Mouse (Mus musculus) retina, adult 2 months (tissue): ENCODE measurements around the gene Foxa3.

Experiments
- DNase-seq: peaks from one replicate; pipeline ENCODE4 v3.0.0-alpha.2; 2012; ENCODE audit warnings: low read depth, low spot score

Foxa3 gene

DNA sequence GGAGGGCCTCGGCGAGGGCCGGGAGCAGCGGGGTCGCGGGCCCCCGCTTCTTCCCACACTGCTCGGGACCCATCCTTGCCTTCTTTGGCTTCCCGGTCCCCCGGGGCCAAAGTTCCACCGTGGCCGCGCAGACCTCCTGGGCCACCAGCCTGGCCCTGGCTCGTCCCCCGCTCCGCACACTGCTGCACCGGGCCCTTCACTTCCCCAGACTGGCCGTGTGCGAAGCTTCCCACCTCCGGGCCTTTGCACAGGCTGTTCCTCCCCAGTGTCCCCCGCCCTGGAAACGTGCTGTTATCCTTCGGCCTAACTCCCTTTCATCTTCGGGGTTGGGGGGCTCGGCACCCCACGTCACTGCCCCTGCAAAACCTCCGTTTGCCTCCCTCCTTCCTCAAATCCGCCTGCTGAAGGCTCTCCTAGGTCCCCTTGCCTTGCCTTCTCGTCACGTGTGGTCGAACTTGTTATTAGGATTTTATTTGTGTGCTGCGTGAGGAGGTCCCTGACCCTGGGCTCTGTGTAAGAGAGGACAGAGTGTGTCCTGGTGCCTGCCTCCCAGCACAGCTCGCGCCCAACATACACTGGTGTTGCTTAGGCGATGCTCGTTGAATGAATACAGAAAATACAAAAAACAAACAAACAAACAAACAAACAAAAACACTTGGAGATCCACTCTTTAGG is 1.4 kb upstream of the Foxa3 start:
- no peak for DNase-seq

DNA sequence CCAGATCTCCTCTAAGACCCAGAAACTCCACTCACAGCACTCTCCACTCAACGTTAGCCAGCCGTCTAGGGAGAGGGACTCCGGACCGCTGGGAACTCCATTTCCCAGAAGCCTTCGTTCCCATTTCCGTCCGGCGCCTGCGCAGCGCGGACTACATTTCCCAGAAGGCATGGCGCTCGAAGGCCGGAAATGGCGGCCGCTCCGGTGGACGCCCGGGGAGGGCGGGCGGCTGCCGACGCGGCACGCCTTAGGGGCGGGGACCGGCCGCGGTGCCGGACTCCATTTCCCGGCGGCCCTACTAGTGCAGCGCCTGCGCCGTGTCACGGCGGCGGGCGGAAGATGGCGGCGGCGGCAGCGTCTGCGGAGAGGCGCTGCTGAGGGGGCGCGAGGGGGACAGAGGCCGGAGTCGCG is 763 bp upstream of the Foxa3 start, which contains the start of gene Sympk:
Gene Sympk, plus strand, starts transcription at position 282 of the 411 bp plus-strand sequence.
- peak; percentile 92 for DNase-seq

DNA sequence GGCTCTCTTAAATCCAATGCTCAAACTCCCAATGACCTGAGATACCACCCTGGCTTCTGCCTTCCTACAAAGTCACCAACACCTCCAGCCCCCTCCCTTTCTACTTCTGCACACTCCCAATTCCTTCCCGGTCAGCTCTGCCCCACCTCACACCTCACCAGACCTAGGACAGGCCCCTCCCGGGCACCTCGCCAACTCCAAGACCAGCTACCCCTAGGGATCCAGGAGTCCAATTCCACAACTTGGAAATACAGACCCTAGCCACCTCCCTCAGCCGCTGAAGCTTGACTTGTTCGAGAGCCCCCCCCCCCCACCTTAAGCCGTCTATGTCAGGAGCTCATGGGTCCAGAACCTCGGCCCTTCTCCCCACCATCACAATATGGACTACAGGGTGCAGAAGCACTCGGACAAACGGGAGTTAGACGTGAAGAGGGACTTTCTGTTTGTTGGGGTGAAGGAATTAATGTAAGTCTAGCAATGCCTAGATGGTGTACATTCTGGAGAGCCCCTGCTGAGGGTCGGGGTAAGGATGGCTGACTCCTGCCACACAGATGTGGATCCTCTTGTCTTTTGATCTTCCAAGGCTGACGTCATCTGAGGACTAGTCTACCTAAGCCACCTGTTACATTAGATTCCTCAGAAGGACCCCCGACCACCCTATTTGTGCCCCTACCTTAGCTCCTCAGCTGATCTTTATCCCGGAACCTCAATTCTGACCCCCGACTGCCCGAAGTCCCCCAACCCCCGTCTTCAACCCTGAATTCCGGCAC is 964 bp downstream of the Foxa3 start:
- no peak for DNase-seq

DNA sequence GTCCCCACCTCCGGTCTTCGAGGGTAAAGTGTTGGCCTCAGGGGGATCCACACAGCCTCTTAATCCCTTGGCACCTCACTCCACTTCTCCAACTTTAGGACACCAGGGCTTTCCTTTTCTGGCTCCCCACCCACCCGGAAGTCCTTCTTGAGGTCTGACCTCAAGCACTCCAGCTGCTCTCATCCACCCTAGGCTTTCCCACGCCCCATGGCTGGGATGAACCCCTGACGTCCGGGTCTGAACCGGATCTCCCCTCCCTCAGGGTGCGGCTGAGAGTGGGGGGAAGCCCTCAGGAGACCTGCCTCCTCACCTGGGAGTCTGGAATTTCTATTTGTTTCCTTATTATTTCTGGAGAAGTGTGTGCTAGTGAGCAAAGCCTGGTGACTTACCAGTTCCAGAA is 2.3 kb downstream of the Foxa3 start:
- DNase-seq, result no peak

DNA sequence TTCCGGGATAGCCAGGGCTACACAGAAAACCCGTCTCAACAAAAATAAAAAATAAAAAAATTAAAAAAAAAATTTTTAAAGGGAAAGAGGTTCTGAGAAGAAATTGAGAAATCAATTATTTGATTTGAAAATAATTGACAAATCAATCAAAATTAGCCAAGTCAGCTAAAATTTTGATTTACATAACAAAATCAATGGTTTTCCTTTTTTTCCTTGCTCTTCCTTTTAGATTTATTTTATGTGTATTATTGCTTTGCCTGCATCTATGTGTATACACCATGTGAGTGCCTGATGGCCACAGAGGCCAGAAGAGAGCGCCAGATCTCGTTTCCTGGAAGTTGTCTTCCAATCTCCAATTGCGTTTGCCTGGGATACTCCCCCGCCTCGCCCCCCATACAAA is 5.4 kb downstream of the Foxa3 start:
- DNase-seq, result no peak

DNA sequence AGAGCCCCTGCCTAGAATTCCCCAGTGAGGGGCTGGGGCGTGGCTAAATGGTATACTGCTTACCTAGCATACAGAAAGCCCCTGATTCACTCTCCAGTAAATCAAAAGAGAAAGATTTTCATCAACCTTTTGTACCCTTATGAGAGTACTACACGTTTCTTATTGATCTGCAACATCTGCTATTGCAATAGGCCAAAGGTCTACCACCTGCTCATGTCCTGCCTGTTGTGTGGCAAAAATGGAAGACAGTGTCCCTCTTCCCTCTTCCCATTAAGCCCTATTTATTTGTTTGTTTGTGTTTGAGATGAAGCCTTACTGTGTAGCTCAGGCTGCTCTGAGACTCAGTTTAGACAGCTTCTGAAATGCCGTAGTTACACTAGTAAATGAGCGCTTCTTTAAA is 7.3 kb downstream of the Foxa3 start:
- no peak for DNase-seq

DNA sequence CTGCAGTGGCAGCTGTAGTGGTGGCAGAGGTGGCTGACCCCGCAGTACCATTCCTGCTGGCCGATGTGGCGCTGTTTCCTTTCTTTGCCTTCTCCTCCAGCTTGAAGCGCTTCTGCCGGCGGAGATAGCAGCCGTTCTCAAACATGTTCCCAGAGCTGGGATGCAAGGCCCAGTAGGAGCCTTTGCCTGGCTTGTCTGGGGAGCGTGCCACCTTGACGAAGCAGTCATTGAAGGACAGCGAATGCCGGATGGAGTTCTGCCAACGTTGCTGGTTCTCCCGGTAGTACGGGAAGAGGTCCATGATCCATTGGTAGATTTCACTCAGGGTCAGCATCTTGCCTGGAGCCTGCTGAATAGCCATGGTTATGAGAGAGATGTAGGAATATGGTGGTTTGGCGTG is 8.9 kb downstream of the Foxa3 start:
- DNase-seq, result no peak

DNA sequence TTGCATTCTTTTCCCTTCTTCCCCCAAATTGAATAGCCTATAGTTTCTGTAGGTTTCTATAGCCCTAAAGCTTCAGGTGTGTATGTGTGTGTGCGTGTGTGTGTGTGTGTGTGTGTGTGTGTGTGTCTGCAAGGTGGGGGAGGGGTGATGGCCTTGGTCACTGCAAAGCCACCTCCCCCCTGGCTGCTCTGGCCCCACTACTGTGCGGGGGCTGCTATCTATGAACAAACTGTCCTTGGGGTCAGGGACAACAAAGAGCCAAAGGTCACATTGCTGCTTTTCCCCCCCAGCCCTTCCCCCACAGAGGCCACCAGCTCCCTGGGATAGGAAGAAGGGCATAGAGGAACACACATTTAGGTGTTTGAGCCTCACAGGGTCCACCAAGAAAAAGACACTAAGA is 10.5 kb downstream of the Foxa3 start:
- DNase-seq, result no peak

DNA sequence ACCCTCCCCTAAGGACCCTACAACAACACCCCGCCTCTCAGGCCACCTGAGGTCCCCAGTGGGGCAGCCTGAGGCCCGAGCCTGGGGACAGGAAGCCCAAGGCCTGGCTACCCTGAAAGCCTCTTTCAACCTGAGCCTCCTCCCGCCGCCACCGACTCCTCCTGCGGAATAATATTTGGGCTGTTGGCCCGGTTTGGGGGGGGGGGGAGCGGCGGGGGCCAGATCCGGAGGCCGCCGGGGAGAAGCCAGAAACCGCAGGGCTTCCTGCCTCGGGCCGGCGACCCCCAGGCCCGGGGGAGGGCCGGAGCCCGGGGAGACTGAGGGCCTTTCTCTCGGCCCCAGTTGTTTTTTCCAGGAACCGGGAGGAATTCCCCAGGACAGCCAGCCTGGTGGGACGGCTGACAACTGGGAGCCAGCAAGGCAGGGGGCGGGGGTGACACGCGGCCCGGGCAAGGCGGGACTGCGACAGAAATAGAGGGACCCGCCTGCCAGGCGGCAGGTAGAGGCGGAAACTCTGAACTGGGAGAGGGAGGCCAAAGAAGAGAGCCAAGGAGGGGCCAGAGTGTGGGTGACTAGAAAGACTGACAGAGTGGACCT is 11.2 kb downstream of the Foxa3 start:
- DNase-seq, result no peak

DNA sequence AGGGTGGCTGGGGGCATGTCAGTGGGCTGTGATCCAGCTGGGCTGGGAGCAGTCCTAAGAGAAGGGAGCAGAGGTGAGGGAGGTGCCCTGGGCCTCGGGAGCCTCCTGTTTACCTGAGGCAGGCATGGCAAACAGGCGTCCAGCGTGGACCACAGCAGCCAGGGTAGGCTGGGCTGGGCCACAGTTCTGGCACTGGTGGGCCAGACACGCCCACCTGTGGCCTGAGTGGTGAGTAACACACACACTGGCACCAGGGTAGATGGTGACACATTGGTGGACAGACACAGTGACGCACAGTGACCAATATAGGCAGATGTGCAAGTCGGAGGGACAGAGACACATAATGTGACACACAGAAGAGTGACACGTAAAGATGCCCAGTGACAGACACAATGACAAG is 12.8 kb downstream of the Foxa3 start:
- no peak for DNase-seq

DNA sequence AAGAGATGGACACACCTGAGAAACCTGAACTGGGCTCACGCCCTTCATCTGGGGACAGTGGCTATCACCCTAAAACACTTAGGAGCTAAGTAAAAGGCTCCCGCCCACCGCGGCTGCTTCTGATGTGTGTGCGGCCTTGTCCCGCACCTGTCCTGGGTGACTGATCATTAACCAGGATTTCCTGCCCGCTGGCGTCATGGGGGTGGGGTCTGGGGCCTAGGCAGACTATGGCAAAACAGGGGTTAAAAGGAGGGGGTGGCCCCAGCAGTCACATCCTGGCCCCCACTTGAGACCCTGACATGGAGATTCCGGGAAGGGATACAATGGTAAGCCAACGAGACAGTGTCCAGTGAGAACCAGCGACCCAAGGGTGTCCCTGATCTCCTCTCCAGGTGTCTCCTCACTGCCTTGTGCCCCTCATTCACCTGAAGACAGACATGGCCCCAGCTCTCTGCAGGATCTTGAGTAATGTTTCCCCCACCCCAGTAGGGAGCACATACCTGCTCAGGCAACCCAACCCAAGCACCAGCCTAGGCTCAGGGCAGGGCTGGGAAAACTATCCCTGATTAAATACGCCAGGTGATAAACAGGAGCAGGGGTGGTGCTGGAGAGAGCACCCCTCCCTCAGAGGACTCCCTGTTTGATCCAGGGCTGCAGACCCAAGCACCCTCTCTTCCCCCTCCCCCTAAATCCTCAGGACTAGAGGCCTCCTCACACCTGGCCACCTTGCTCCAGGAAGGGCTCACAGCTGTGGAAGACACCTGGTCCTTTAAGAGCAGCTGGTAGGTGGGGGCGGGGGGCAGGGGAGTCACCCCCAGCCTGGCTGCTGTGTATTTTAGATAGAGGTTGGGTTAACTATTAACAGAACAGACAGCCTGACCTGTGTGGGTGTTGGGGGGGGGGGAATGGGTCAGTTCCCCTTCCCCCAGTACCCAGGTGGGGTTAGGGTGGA is 16.0 kb downstream of the Foxa3 start:
- DNase-seq, result no peak

DNA sequence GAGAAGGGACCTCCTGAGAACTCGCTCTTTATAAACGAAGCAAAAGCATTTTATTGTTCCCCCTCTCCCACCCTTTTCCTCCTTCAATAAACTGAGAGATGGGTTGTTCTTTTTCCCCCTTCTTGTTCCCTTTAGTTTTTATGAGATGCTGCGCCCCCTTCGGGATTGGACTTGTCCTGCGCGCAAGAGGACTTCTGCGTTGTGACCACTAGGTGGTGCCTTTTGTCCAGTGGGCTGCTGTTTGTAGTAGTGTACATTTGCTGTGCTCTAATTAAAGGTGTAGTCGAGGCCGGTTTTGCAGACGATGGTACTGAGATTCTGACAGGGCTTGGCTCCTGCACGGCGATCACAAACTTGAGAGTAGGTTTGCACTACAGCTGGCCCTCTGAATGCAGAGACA is 16.9 kb downstream of the Foxa3 start:
- DNase-seq, result peak; percentile 60

DNA sequence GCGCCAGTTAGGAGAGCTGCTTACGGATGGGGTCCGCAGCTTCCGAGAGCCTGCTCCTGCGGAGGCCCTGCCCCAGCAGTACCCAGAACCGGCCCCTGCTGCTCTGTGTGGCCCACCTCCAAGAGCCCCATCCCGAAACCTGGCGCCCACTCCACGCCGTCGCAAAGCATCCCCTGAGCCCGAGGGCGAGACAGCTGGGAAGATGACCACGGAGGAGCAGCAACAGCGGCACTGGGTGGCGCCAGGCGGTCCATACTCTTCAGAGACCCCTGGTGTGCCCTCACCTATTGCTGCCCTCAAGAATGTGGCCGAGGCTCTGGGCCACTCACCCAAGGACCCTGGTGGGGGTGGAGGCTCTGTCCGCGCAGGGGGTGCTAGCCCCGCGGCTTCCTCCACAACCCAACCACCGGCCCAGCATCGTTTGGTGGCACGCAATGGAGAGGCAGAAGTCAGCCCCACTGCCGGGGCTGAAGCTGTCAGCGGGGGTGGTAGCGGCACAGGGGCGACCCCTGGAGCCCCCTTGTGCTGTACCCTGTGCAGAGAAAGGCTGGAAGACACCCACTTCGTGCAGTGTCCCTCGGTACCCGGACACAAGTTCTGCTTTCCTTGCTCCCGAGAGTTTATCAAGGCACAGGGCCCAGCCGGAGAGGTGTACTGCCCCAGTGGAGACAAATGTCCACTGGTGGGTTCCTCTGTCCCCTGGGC is 17.8 kb downstream of the Foxa3 start:
- no peak for DNase-seq

DNA sequence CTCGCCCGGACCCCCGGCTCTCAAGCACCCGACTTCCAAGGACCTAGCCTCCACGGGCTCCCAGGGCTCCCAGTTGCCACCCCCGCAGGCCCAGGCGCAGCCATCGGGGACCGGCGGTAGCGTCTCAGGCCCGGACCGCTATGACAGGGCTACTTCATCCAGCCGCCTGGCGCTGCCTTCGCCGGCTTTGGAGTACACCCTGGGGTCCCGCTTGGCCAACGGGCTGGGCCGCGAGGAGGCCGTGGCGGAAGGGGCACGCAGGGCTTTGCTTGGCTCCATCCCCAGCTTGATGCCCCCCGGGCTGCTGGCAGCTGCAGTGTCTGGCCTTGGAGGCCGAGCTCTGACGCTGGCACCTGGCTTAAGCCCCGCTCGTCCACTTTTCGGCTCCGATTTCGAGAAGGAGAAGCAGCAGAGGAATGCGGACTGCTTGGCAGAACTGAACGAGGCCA is 18.7 kb downstream of the Foxa3 start:
- no peak for DNase-seq

DNA sequence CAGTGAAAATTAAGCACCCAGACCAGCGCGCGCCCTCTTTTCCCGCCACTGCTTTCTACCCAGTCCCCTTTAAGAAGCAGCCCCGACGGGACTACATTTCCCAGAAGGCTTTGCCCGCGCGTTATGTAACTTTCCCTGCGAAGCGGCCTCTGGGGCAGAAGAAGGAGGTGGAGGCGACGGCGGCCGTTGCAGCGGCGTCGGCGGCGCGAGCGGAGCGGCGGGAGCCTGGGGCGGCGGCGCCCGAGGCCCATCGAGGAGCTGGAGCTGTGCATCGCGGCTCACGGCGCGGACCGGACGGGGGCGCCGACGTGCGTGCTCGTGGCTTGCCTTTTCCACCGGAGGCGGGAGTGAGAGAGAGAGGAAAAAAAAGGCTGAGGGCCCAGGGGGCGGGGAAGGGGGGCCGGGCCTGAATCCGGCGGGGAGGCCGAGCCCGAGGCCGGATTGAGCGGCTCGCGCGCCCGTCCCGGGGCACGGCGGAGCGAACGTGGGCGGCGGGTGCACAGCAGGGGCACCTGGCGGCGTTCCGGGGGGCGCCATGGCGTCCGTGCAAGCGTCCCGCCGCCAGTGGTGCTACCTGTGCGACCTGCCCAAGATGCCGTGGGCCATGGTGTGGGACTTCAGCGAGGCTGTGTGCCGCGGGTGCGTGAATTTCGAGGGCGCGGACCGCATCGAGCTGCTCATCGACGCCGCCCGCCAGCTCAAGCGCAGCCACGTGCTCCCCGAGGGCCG is 19.3 kb downstream of the Foxa3 start, which contains the start of gene Irf2bp1:
Gene Irf2bp1, plus strand, starts transcription at position 143 of the 729 bp plus-strand sequence.
- DNase-seq, result peak; percentile 93

DNA sequence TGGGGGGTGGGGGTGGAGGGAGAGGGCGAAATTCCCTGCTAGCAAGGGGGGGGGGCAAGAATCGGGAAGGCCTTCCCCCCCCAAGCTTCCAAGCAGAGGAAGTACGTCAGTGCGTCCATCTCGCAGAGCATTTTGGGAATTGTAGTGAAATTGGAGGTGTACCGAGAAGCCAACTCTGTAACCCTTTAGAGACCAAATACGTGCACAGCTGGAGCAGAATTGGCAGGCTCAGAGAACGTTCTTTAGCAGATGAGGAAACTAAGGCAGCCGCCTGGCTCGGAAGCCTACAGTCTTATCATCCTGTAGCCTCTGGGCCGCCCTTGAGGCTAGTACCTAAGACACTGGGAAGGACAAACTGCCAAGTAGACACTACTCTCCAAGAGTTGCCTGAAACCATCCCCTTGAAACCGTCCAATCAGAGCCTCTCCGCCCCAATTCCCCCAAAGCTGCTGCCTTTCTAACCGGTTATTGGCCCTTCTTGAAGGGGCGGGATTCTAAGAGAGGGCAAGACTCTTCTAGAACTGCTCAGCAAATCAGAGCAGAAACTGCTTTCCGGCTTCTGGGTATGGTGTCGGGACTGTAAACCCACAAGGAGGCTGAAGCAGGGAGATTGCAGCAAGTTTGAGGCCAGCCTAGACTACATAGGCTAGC is 20.4 kb downstream of the Foxa3 start:
- peak; percentile 88 for DNase-seq

DNA sequence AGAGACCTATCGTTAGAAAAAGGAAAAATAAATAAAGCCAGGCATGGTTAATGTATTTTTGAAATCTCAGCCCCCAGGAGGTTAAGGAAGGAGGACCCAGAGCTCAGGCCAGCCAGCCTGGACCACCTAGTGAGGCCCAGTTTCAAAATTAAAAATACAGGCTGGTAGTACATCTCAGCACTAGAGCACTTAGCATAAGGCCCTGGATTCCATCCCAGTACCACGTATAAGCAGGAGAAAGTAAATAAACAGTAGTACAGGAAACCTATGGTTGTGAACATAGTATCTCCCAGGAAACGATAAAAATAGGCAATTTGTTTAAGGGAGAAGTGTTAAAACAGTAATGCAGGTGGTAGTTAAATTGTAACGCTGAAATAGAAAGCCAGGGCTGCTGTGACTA is 21.2 kb downstream of the Foxa3 start:
- no peak for DNase-seq

DNA sequence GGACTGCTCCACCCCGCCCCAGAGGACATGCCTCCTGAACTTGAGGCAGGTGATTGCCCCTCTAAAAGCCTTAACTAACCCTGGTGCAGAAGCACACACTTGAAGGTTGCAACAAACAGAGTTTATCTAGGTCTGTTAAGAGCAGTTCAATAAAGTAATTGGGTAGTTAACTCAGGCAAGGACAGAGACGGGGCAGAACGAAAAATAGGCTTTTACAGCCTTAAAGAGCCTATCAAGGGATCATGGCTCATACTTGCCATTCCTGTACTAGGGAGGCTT is 21.6 kb downstream of the Foxa3 start:
- no peak for DNase-seq

DNA sequence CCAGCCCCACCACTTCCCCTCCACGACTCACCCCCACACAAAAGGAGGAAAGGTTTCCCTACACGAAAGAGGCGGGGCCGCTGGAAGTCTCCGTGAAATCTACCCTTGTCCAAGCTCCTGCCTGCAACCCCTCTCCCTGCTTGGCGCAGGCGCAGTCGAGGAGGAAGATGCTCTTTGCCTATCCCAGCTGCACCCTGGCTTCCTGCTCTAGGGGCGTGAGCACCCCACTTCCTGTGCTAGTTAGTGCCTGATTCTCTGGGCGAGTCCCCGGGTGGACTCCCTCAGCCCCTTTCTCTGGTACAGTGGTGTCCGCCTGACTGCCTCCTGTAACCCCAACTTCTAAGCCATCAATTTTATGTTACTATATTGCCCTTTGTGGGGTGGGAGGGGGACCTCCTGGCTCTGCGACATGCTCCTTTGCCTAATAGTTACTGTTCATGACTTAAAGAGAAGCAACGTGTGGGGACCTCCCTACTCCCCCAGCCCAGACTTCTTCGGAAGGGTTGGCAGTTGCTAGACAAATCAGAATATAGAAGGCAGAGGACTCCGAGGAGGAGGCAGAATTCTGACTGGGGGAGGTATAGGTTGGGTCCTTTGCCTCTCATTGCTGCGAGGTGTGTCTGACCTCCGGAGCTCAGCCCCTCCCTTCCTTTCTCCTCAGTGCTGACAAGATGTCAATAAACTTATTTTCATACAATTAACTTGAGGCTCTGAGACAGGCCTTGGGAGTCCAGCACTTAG is 22.1 kb downstream of the Foxa3 start:
- DNase-seq, result no peak
